Mouse (Mus musculus) olfactory bulb, adult 2 months (tissue): ENCODE measurements at regions not wholly inside any gene's neighbourhood (a gene's known extent, or its start where the extent isn't known, plus 50 kb on each side); places are given as distances from the start of the nearest gene placed in this dataset.

Experiments used
- CTCF ChIP-seq: fragments of 200-500 bp; IDR thresholded peaks from 2 replicates; pipeline ENCODE4 v1.5.1; 2012; ENCODE audit warnings: low read depth, mild to moderate bottlenecking, low read length, moderate library complexity; ENCODE audit not compliant: insufficient read depth
- POLR2A ChIP-seq: fragments of 200-500 bp; IDR thresholded peaks from 2 replicates; pipeline ENCODE4 v1.6.1; 2012; ENCODE audit warnings: mild to moderate bottlenecking, low read depth, low read length, moderate library complexity; ENCODE audit not compliant: insufficient read depth

DNA sequence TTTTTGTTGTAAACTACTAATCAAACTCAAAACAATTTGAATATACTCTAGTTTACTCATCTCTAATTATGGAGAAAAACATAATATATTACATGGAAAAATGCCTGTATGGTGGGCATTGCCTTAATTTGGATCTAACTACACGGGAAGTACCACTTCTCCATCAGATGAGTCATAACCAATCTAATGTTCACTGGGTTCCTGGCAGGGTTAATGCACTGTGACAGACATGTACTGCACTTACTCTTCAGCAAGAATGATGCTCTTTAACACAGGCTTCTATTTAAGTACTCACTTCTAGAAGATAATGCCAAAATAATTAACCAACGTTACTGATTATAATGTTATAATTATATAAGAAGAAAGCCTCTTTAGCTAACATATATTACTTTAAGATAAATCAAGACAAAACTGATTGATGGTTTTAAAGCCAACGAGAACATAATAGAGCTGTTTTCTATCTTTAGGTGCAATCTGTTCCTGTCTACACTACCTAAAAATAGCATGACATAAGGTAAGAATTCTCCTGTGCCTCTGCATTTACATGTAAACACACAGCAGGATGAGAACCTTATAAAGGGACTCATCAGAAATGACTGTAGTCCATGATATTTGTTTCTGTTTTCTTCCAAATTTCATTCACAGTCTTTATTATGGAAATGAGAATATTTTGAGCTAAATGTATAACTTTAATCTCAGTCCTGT is 344.4 kb downstream of the Etv1 start:
- TF ChIP-seq POLR2A, result no peak
- no peak for TF ChIP-seq CTCF
